Mouse (Mus musculus) ovary, adult 2 months (tissue): ENCODE measurements around the gene Slc25a20. TPM values are rescaled to one million over a fixed set of nuclear protein-coding genes. Genes with fewer than 3 reads are reported as not detected.

Experiments used
- polyA plus RNA-seq: library from polyadenylated mRNA; depleted of rRNA; stranded (reverse); fragments of >200 nt; gene quantifications from 2 replicates; pipeline ENCODE4 v1.2.3, GENCODE M21; 2012; rRNA removed

Slc25a20 gene
- 19.7 and 26.4 TPM in 2 replicates for polyA plus RNA-seq

GRCm38 (mm10) chr9:108661677-108662612 lies at the start of gene Slc25a20:
Gene Slc25a20, plus strand, starts transcription at chr9:108662088.

GRCm38 (mm10) chr9:108648611-108649560 lies 13.0 kb upstream of the Slc25a20 start, which contains the start of gene Arih2:
Gene Arih2, minus strand, starts transcription at chr9:108649386.

GRCm38 (mm10) chr9:108689106-108689505 lies 27.2 kb downstream of the Slc25a20 start, which contains the start of gene Prkar2a:
Gene Prkar2a, plus strand, starts transcription at chr9:108689314.

Other genes starting within 250 kb of the Slc25a20 start
- 0.05 and 0.08 TPM in 2 replicates for gene Ccdc36, start 233.6 kb upstream of the Slc25a20 start, polyA plus RNA-seq
- gene BC048562, start 225.6 kb upstream of the Slc25a20 start, polyA plus RNA-seq = not detected in 2 replicates
- 33.6 and 34.2 TPM in 2 replicates for gene Ccdc71, start 201.6 kb upstream of the Slc25a20 start, polyA plus RNA-seq
- gene Klhdc8b, start 200.5 kb upstream of the Slc25a20 start, polyA plus RNA-seq = 92.6 and 96.4 TPM in 2 replicates
- 288 and 298 TPM in 2 replicates for gene Lamb2, start 182.4 kb upstream of the Slc25a20 start, polyA plus RNA-seq
- 218 and 280 TPM in 2 replicates for gene Usp19, start 171.5 kb upstream of the Slc25a20 start, polyA plus RNA-seq
- gene Qars, start 154.4 kb upstream of the Slc25a20 start, polyA plus RNA-seq = 293 and 360 TPM in 2 replicates
- 143 and 200 TPM in 2 replicates for gene Qrich1, start 145.3 kb upstream of the Slc25a20 start, polyA plus RNA-seq
- gene Impdh2, start 101.8 kb upstream of the Slc25a20 start, polyA plus RNA-seq = 174 and 241 TPM in 2 replicates
- 38.7 and 43.7 TPM in 2 replicates for gene Ndufaf3, start 94.7 kb upstream of the Slc25a20 start, polyA plus RNA-seq
- 275 and 288 TPM in 2 replicates for gene Dalrd3, start 92.2 kb upstream of the Slc25a20 start, polyA plus RNA-seq
- gene Wdr6, start 83.3 kb upstream of the Slc25a20 start, polyA plus RNA-seq = 138 and 143 TPM in 2 replicates
- 26.4 and 28.4 TPM in 2 replicates for gene P4htm, start 64.4 kb upstream of the Slc25a20 start, polyA plus RNA-seq
- gene Arih2, start 12.7 kb upstream of the Slc25a20 start, polyA plus RNA-seq = 31.7 and 31.8 TPM in 2 replicates
- gene Prkar2a, start 27.2 kb downstream of the Slc25a20 start, polyA plus RNA-seq = 19.8 and 24.9 TPM in 2 replicates
- 128 and 140 TPM in 2 replicates for gene Ip6k2, start 121.7 kb downstream of the Slc25a20 start, polyA plus RNA-seq
- gene Nckipsd, start 146.3 kb downstream of the Slc25a20 start, polyA plus RNA-seq = 45.7 and 67.4 TPM in 2 replicates
- 0.10 and 0.60 TPM in 2 replicates for gene Celsr3, start 164.2 kb downstream of the Slc25a20 start, polyA plus RNA-seq
- 21.4 and 22.8 TPM in 2 replicates for gene Slc26a6, start 191.2 kb downstream of the Slc25a20 start, polyA plus RNA-seq